Mouse (Mus musculus) G1E (cell line): ENCODE measurements at regions not wholly inside any gene's neighbourhood (a gene's known extent, or its start where the extent isn't known, plus 50 kb on each side); places are given as distances from the start of the nearest gene placed in this dataset.

Experiments used
- CTCF ChIP-seq: IDR thresholded peaks from 2 replicates; pipeline ENCODE4 v1.5.1; 2012; ENCODE audit warnings: low read depth, low read length, inconsistent platforms, mixed read lengths
- GATA1 ChIP-seq: IDR thresholded peaks from 2 replicates; pipeline ENCODE4 v1.6.1; 2012; ENCODE audit warnings: borderline replicate concordance, low read length, inconsistent platforms, mixed read lengths
- POLR2AphosphoS5 ChIP-seq: IDR thresholded peaks from 2 replicates; pipeline ENCODE4 v1.6.1; 2012; ENCODE audit warnings: low read depth, low read length, inconsistent platforms; ENCODE audit not compliant: insufficient replicate concordance
- TAL1 ChIP-seq: conservative IDR thresholded peaks from 2 replicates; pipeline ENCODE4 v1.6.1; 2012; ENCODE audit warnings: low read depth, low read length, inconsistent platforms, mixed read lengths

- TF ChIP-seq CTCF (no peak), TAL1 (no peak), POLR2AphosphoS5 (no peak), GATA1 (no peak)
Measured at GRCm38 (mm10) chr2:133118651-133119050, 172.9 kb upstream of the Fermt1 start.
